Mouse (Mus musculus) heart, embryonic 10.5 days (tissue): Measurements from ENCODE around the gene Muc5b. TPM values are rescaled to one million over a fixed set of nuclear protein-coding genes. Genes with fewer than 3 reads are reported as not detected.

Source experiments
- DNase-seq: peaks from one replicate; pipeline ENCODE4 v3.0.0-alpha.2; 2017; ENCODE audit warnings: low spot score
- H3K27ac ChIP-seq: fragments of 300-500 bp; sonication (generic); 2 replicates; pipeline ENCODE4 v1.5.1; 2016; ENCODE audit warnings: mild to moderate bottlenecking
- H3K27me3 ChIP-seq: fragments of 300-500 bp; sonication (generic); 2 replicates; pipeline ENCODE4 v1.6.1; 2016; ENCODE audit warnings: mild to moderate bottlenecking; ENCODE audit not compliant: poor library complexity, insufficient read depth, severe bottlenecking
- H3K36me3 ChIP-seq: fragments of 300-500 bp; sonication (generic); 2 replicates; pipeline ENCODE4 v1.6.1; 2016; ENCODE audit warnings: mild to moderate bottlenecking, moderate library complexity
- H3K4me1 ChIP-seq: fragments of 300-500 bp; sonication (generic); 2 replicates; pipeline ENCODE4 v1.6.1; 2016; ENCODE audit warnings: mild to moderate bottlenecking
- H3K4me3 ChIP-seq: fragments of 300-500 bp; sonication (generic); 2 replicates; pipeline ENCODE4 v1.5.1; 2016; ENCODE audit warnings: mild to moderate bottlenecking, moderate library complexity
- H3K9me3 ChIP-seq: fragments of 300-500 bp; sonication (generic); 2 replicates; pipeline ENCODE4 v1.6.1; 2016; ENCODE audit warnings: mild to moderate bottlenecking, moderate library complexity
- WGBS: fragments of 180-500 bp; shearing (Covaris S2); methylation state at CpG from one replicate; pipeline ENCODE4 v1.1.7; 2016; 5-methylcytosine and 5-hydroxymethylcytosine counted together
- polyA plus RNA-seq: library from polyadenylated mRNA; unstranded; fragments of >200 nt; fragmentation: Nextera tagmentation; extraction: Ambion mirVana; gene quantifications from 2 replicates; pipeline ENCODE4 v1.2.1, GENCODE M21; 2016

Gene Muc5b
- polyA plus RNA-seq, 1 experiment from 2014 or later = 0.03 TPM

GRCm38 (mm10) chr7:141918407-141918806 is 79.5 kb downstream of the Muc5b start, which contains the start of gene Tollip:
Gene Tollip, minus strand, starts transcription at chr7:141918507.
- WGBS = 85% methylated on average over 2 of the region's 2 CpGs

More at GRCm38 (mm10) chr7:141918407-141918806, 79.5 kb downstream of the Muc5b start, which contains the start of gene Tollip:
- no peak for DNase-seq
- H3K4me3 ChIP-seq = no peak within 1 kb of the TSS
- H3K9me3 ChIP-seq = no peaks in the 10 kb centered on the region
- H3K27ac ChIP-seq = no peak within 1 kb of the TSS
- no peaks in the 10 kb centered on the region for H3K4me1 ChIP-seq
- H3K36me3 ChIP-seq = no peaks in the 10 kb centered on the region
- 0 out of 2 replicates have a peak, but pooled peaks cover under 1% of the 10 kb centered on the region for H3K27me3 ChIP-seq

Other genes with a start within 250 kb of the Muc5b start
- gene Muc6, start 183.8 kb upstream of the Muc5b start, polyA plus RNA-seq = 0.09 and 0.13 TPM in 2 replicates
- gene Muc2, start 148.7 kb upstream of the Muc5b start, polyA plus RNA-seq = 0.09 and 0.21 TPM in 2 replicates
- not detected in 2 replicates for gene Muc5ac, start 50.1 kb upstream of the Muc5b start, polyA plus RNA-seq
- 39.6 and 45.1 TPM in 2 replicates for gene Tollip, start 79.4 kb downstream of the Muc5b start, polyA plus RNA-seq
- gene Brsk2, start 110.7 kb downstream of the Muc5b start, polyA plus RNA-seq = 0.12 and 0.19 TPM in 2 replicates
- gene Mob2, start 222.0 kb downstream of the Muc5b start, polyA plus RNA-seq = 52.4 and 54.9 TPM in 2 replicates